Mouse (Mus musculus): ENCODE measurements around the gene Sirt3. TPM values are rescaled to one million over a fixed set of nuclear protein-coding genes. Genes with fewer than 3 reads are reported as not detected.

Sirt3 gene
- polyA plus RNA-seq, 1 experiment, result 20.4 TPM

DNA sequence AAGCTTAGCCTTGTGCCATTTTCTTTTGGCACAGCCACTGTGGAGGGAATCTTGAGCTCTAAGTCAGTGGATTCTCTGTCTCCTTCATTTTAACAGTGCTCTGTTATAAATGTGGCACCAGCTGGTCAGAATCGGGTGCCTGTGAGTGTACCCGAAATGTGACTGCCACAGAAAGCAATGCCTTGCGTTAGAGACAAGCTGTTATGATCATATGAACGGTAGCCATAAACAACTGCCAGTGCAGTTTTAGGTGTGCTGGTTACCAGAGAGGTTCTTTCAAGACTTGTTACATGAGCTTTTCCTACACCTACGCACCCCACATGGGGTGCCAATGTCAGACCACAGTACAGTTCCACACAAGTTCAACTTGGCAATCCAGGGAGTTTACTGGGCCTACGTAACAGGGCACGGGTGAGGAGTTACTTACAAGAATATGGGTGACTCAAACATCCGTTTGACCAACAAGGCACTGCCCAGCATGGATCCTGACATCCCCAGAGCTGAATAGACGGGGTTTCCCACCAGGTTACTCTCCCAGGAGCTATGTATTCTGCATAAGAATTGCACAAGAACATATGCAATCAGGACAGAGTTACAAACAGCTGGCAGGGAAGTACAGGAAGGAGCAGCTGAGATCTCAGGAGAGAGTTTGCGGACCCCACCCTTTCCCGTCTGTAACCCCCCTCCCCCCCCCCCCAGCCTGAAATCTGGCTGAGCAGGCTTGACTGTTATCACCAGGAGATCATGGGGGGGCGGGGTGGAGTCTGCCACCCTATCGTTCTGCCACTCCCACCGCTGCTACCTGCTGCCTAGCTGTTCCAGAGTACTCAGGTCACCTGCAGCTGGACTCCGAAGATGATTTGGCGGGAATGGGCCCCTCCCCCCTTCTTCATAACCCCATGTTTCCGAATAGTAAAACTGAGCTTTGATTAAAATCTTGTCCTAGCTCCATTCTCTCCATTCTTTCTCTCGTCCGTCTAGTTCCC is 41.1 kb downstream of the Sirt3 start:
- Histone ChIP-seq H3K36me3 (ENCODE audit: control insufficient read depth, insufficient read depth, low read length) (no peaks in the 10 kb centered on the region), H3K4me3 (ENCODE audit: low read depth, low read length) (no peak overlapping the region), H3K4me1 (ENCODE audit: control insufficient read depth, insufficient read depth, insufficient read length, low read length) (peaks cover 4% of the 10 kb centered on the region; the same call in 1 of the 2 replicates), H3K27ac (ENCODE audit: insufficient read depth, low read depth, low read length) (no peak overlapping the region), H3K27me3 (ENCODE audit: control insufficient read depth, insufficient read depth, low read length) (no peaks in the 10 kb centered on the region)
- WGBS, result 31% methylated on average over 19 of the region's 19 CpGs
- TF ChIP-seq POLR2A (IDR thresholded peaks at IDR 0.05; ENCODE audit: low read depth, low read length), result no peak
- TF ChIP-seq CTCF (IDR thresholded peaks at IDR 0.05; ENCODE audit: extremely low read depth, insufficient read length, insufficient replicate concordance, low read depth, low read length), result no peak

GRCm38 (mm10) chr7:140839556-140839955 is 42.6 kb downstream of the Sirt3 start:
- Histone ChIP-seq H3K36me3 (ENCODE audit: control insufficient read depth, insufficient read depth, low read length) (no peaks in the 10 kb centered on the region), H3K4me3 (ENCODE audit: low read depth, low read length) (no peak overlapping the region), H3K27me3 (ENCODE audit: control insufficient read depth, insufficient read depth, low read length) (no peaks in the 10 kb centered on the region), H3K4me1 (ENCODE audit: control insufficient read depth, insufficient read depth, insufficient read length, low read length) (peaks cover 13% of the 10 kb centered on the region), H3K27ac (ENCODE audit: insufficient read depth, low read depth, low read length) (no peak overlapping the region)
- 82% methylated on average over 5 of the region's 5 CpGs for WGBS
- TF ChIP-seq POLR2A (IDR thresholded peaks at IDR 0.05; ENCODE audit: low read depth, low read length) (no peak), CTCF (IDR thresholded peaks at IDR 0.05; ENCODE audit: extremely low read depth, insufficient read length, insufficient replicate concordance, low read depth, low read length) (no peak)

DNA sequence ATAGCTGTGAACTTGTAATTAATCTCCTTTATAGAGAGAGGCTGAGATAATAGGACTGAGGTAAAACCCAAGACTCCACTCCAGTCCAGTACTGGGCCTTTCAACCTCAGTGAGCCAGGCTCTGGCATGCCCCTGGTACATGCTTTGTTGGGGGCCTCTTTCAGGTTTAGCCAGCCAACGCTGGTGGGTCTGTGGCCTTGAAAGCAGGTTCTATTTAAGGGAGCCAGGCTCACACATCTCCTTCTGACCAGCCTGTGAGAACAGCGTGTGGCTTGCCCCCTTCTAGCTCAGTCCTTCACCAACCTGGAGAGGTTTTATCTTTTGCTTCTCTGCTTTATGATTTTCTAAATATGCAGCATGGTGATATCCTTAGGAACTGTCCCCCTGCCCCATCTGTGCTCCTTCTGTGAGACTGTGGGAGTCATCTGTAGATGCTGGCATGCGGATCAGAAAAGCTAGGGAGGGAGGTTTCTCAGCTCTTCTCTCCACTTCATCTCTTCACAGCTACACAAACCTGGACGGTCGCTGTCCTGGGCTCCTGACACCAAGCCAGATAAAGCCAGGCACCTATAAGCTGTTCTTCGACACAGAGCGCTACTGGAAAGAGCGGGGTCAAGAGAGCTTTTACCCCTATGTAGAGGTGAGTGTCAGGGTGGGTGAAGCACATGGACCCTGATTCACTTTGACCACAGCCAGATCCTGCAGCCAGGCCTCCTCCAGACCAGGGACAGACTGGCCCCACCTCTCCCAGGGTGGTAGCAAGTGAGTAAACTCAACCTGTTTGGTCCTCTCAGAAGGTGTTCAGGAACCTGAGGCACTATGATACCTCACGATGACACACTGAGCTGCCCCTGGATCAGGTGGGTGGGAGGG is 45.6 kb downstream of the Sirt3 start:
- Histone ChIP-seq H3K27me3 (ENCODE audit: control insufficient read depth, insufficient read depth, low read length) (no peaks in the 10 kb centered on the region), H3K4me3 (ENCODE audit: low read depth, low read length) (no peak overlapping the region), H3K4me1 (ENCODE audit: control insufficient read depth, insufficient read depth, insufficient read length, low read length) (peaks cover 9% of the 10 kb centered on the region), H3K36me3 (ENCODE audit: control insufficient read depth, insufficient read depth, low read length) (no peaks in the 10 kb centered on the region), H3K27ac (ENCODE audit: insufficient read depth, low read depth, low read length) (no peak overlapping the region)
- 87% methylated on average over 9 of the region's 9 CpGs for WGBS
- no peak for TF ChIP-seq POLR2A (IDR thresholded peaks at IDR 0.05; ENCODE audit: low read depth, low read length)

GRCm38 (mm10) chr7:140835758-140836087 is 46.4 kb downstream of the Sirt3 start:
- Histone ChIP-seq H3K36me3 (ENCODE audit: control insufficient read depth, insufficient read depth, low read length) (no peaks in the 10 kb centered on the region), H3K27ac (ENCODE audit: insufficient read depth, low read depth, low read length) (peak overlapping the region; percentile 58), H3K27me3 (ENCODE audit: control insufficient read depth, insufficient read depth, low read length) (no peaks in the 10 kb centered on the region), H3K4me1 (ENCODE audit: control insufficient read depth, insufficient read depth, insufficient read length, low read length) (peaks cover 9% of the 10 kb centered on the region), H3K4me3 (ENCODE audit: low read depth, low read length) (peak overlapping the region; percentile 58)
- 29% methylated on average over 2 of the region's 2 CpGs for WGBS
- TF ChIP-seq POLR2A (IDR thresholded peaks at IDR 0.05; ENCODE audit: low read depth, low read length) (no peak), CTCF (IDR thresholded peaks at IDR 0.05; ENCODE audit: extremely low read depth, insufficient read length, insufficient replicate concordance, low read depth, low read length) (no peak)

DNA sequence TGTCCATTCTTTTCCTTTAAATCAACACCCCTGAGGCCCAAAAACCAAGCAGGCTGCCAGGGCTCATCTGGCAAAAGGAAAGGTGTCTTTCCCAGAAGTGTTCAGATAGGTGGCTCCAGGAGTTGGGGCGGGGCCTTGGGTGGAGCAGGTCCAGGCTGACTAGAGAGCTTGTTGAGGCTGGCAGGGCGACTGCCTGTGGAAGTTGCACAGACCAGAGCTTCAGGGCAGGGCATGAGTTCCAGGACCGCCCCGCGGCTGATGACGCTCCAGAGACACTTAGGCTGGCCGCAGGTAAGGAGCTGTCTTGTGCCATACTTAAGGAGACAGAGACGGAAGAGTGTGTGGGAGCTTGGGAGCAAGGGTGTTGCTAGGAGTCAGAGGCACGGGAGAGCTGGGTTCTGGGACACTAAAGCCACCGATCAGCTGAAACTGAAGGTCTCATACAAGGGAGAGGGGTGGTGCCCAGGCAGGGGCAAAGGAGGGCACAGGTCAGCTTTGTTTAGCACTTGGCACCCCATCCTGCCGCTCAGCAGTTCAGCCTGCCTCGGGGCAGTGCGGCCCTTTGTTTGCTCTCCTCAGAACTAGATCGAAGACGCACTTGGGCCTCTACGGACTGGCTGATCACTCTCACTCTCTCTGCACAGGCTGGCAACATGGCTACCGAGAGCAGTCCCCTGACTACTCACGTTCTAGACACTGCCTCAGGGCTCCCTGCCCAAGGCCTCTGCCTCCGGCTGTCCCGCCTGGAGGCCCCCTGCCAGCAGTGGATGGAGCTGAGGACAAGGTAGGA is 46.9 kb downstream of the Sirt3 start, which contains the start of gene Urah:
Urah (plus strand) TSS at position 51 of the 790 bp plus-strand sequence.
- H3K27me3 ChIP-seq (ENCODE audit: control insufficient read depth, insufficient read depth, low read length), result no peaks in the 10 kb centered on the region
- H3K27ac ChIP-seq (ENCODE audit: insufficient read depth, low read depth, low read length), result peak within 1 kb of the TSS; percentile 58
- no peak for TF ChIP-seq CTCF (IDR thresholded peaks at IDR 0.05; ENCODE audit: extremely low read depth, insufficient read length, insufficient replicate concordance, low read depth, low read length)
- TF ChIP-seq POLR2A (IDR thresholded peaks at IDR 0.05; ENCODE audit: low read depth, low read length), result peak; percentile 47; the same call in 1 of the 2 replicates
- H3K4me1 ChIP-seq (ENCODE audit: control insufficient read depth, insufficient read depth, insufficient read length, low read length), result peaks cover 9% of the 10 kb centered on the region
- peak within 1 kb of the TSS; percentile 58 for H3K4me3 ChIP-seq (ENCODE audit: low read depth, low read length)
- WGBS, result 21% methylated on average over 20 of the region's 20 CpGs
- H3K36me3 ChIP-seq (ENCODE audit: control insufficient read depth, insufficient read depth, low read length), result no peaks in the 10 kb centered on the region

- Histone ChIP-seq H3K4me1 (ENCODE audit: control insufficient read depth, insufficient read depth, insufficient read length, low read length) (peaks cover 12% of the 10 kb centered on the region), H3K27ac (ENCODE audit: insufficient read depth, low read depth, low read length) (no peak overlapping the region), H3K27me3 (ENCODE audit: control insufficient read depth, insufficient read depth, low read length) (no peaks in the 10 kb centered on the region), H3K4me3 (ENCODE audit: low read depth, low read length) (no peak overlapping the region), H3K36me3 (ENCODE audit: control insufficient read depth, insufficient read depth, low read length) (no peaks in the 10 kb centered on the region)
- no peak for TF ChIP-seq CTCF (IDR thresholded peaks at IDR 0.05; ENCODE audit: extremely low read depth, insufficient read length, insufficient replicate concordance, low read depth, low read length)
- TF ChIP-seq POLR2A (IDR thresholded peaks at IDR 0.05; ENCODE audit: low read depth, low read length), result no peak
- WGBS, result 84% methylated on average over 4 of the region's 4 CpGs
Observed at GRCm38 (mm10) chr7:140833341-140833740, 48.8 kb downstream of the Sirt3 start.

Data from small intestine, adult 2 months (tissue).